Mouse (Mus musculus) brain, embryonic 18.5 days (tissue): ENCODE data around the gene Trappc10.
A peak's percentile ranks its signal among the peaks of the same experiment; 100 is the strongest.

Experiments used
- DNase-seq: peaks from one replicate; pipeline ENCODE4 v3.0.0-alpha.2; 2012; ENCODE audit warnings: low read depth, low spot score

Gene Trappc10

DNA sequence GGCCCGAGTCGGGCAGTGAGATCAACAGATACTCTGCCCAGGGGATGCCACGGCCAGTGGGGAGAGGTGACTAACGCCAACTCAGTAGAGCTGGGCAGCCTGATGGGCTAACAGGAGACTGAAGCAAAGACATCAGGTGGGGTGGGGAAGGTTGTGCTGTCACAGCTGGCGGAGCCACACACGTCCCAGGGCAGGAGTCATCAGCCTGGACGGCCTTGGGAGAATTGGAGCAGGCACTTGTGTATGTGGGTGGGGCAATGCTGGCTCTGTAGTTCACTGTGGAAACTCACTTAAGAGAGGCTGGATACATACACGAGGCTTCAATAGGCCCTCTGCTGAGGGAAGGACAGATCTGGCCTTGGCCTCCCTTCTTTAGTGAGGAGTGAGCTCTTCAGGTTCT, 83.3 kb downstream of the Trappc10 start:
- DNase-seq = no peak

DNA sequence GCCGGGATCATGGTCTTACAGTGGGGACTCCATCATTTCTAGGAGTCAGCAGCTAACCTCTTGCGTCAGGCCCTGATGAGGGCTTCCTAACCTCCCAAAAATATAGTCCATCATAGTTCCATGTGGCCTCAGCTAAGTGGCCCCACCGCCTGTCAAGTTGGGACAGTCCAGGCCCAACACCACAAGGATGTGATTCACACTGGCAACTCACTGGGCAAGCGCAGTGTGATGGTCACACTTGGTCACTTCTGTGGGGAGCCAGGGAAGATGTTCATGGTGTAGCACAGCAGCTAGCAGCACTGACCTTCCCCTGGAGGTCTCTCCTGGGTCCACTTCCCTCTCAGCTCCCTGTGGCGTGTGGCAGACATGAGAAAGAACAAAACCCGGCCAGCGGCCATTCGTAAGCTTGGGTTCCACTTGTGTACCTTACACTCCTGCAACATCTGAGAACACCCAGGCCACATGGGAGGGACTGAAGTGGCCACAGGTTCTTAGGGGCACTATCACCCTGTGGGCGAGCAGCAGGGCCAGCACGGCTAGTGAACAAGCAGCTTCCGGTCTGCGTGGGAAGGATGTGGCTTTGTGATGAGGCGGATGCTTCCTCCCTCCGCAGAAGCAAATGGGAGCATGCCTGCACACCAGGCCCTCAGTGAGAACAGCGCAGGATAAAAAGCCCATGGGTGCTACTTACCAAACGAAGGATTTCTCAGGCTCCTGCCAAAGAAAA, 83.9 kb downstream of the Trappc10 start:
- DNase-seq = no peak

DNA sequence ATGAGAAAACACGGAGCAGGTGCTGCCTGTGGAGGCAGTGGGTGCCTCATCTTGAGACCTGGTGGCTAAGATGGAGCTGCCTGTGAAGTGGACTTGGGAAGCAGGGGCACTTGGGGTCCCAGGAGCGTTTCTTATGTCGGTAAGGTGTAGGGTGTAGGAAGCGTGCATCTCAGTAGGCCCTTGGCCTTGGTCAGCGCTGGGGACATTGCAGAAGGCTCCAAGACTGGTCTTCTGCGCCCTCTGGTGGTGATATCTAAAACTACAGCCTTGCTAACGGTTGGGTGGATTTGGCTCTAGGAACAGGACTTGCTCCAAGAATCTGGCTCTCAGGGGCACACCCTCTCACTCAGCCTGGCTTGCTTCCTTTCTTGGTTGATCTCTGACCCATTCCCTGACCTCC, 84.5 kb downstream of the Trappc10 start:
- peak; percentile 30 for DNase-seq

DNA sequence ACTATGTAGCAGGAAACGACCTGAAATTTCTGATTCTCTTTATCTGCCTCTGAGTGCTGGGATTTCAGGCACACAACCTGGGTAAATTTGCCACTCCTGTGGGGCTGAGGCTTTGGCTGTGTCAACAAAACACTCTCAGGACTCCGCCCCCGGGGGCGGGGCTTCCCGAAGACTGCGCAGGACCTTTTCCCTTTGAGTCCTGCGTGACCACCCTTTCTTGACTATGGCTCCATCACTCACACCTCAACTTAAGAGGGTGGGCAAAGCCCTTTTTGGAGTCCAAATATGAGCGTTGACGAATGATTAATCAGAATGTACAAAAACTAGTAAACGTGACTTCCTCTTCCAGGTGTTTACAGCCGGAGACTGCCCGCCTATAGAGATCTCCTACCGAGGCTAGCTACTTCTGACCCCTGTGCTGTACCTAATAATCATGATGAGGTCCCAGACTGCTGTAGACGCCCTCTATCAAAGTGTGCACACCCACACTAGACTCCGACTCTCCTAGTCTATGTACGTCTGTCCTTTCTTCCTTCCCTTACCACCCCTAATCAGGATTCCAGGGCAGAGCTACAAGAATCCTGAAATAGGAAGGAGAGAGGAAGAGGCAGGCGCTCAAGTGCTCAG, 85.1 kb downstream of the Trappc10 start:
- DNase-seq = no peak

DNA sequence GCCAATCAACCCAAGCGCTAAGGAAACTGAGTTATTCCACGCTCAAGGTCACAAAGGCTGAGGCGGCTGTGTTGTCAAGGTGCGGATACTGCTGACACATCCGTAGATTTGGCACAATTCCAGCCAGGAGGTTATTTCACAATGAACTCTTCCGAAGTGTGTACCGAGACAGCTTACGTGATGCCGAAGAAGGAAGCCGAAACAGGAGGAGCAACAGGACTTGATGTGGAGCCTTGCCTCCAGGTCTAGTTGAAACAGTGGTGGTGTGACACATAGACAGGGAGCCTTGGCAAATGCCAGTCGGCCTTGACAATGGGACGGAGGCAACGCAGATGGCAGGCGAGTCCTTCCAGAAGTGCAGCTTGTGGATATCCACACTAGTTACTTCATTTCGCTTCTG, 86.4 kb downstream of the Trappc10 start:
- no peak for DNase-seq

DNA sequence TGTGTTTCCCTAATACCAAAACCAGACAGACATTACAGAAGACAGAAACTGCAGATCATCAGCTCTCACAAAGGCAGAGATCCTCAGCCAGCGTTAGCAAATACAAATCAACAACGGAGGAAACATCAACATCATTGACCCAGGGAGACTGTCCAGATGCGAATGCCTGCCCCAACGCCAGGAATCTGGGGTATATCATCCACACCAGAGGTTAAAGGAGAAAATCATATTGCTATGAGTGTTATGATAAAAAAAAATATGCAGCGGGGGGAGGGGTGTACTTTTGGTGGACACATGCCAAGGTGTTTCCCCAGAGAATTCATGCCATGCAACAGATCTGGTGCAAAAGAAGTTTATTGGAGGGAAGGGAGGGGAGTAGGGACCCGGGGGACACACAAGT, 87.5 kb downstream of the Trappc10 start:
- DNase-seq = no peak

DNA sequence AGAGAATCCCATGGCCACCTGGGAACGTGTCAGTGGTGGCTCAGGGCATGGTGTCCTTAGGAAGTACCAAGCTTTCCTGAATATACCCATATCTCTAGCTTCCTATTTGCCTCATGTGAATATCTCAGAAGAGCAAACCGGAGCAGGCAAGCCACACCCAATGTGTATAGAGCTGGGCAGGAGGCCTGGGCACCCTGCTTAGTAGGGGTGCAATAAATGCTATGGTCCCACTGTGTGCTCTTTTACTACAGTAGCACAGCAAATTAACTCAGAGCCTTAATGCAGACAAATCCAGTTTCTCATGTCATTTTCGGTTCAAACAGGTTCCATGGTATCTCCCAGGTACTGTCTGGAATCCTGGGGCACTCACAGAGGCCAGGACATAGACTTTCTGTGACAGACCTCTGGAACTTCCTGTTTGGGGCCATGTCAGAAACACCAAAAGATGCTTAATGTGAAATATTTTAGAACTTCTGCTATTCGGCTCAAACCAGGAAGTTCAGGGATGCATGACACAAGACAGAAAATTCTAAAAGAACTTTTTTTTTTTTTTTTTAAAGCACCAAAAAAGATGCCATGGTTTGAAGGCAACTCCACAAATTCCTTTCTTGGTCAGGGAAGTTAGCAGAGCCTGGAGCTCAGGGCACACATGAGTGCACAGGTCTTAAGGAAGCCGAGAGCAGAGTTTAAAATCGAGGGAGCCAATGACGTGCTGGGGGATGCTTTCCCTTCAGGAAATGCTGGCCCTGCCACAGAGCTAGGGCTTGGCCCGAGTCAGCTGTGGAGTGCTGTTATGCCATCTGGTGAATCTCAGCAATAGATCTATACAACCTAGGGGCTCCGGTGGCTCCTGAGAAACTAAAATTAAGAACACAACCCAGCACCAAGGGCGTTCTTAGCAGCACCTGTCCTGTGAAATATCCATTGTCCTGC, 95.3 kb downstream of the Trappc10 start:
- no peak for DNase-seq

DNA sequence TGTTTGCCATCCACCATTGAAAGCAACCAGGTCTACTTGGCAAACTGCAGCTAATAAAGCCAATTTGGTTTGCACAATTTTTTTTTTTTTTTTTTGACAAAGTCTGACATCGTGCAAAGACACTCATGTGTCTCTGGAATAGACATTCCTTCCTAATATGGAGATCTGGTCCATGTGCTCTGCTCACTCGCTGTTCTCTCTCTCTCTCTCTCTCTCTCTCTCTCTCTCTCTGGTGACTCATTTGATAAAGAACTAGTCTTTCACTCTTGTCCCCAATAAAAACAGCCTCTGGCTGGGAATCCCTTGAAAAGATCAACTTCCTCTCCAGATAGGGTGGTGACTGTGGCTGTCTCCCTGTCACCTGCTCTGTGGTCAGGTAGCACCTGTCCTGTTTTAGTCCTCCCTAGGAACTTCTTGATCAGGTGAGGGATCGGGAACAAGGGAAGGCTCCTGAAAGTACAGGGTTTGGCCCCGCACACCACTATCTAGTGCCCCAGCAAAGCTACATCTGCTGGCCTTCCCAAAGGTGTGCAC, 96.5 kb downstream of the Trappc10 start:
- DNase-seq = no peak

DNA sequence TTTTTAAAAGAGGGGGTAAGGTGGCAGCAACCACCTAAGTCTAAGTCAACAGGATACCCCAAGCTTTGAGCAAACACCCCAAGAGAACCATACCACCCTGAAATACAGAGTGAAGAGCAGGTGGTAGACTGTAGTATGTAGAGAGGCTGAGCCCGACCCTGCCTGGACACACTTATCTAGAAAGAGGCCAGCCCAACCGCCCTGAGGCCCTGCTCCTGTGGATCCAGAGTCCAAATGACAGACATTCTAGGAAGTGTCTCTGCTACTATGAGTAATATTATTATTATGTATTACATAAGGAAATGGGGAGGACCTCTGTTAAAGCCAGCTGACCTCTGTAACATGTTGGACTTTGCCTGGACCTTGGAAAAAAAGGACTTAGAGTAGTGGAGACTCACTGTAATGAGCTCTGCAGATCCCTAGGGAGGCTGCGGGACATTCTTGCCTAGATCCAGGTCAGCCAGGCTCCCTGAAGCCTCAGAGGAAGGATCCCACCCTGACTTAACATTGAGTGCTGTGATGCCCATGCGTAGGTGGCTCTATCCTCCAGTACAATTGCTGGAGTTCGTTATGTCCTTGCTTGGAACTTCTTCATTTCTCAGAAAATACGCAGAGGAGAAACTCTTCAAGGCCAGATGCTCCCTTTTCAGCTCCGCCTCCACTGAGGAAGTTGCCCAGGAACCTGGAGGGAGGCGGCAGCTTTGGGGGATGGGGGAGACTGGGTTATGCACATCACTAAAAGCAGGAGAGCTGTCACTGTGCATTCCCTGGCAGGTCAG, 100.5 kb downstream of the Trappc10 start:
- DNase-seq = no peak

DNA sequence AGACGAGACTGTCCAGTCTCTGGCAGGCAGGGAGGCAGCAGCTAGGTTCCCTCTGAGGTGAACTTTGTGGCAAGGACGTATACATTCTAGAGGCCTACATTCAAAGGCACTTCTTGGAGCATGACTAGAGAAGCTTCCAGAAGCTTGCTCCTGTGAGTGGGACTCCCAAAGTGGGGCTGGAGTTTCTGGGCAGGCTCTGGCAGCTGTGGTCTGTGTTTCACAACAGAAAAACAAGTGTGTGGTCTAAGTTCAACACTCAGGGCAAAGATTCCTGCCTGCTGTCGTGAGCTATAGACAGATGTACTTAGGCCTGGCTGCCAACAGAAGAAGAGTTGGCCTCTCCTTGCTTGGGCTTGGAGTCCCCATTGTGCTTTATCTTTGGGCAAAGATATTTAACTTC, 103.6 kb downstream of the Trappc10 start:
- no peak for DNase-seq

DNA sequence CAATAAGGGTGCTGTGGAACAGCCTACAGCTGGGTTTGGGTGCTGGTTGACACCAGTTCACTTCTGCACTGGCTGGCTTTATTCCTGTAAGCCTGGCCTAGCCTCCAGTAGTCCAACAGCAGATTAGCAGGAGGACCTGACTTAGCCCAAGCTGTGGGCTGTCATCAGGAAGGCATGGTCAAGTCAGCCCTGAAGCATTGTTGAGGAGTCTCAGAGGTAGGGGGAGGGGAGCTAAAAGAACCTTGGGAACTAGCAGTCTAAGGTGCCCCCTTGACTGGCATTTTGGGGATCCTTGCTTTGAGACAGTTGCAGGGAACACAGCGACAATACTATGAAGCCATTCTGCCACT, 104.2 kb downstream of the Trappc10 start:
- no peak for DNase-seq

DNA sequence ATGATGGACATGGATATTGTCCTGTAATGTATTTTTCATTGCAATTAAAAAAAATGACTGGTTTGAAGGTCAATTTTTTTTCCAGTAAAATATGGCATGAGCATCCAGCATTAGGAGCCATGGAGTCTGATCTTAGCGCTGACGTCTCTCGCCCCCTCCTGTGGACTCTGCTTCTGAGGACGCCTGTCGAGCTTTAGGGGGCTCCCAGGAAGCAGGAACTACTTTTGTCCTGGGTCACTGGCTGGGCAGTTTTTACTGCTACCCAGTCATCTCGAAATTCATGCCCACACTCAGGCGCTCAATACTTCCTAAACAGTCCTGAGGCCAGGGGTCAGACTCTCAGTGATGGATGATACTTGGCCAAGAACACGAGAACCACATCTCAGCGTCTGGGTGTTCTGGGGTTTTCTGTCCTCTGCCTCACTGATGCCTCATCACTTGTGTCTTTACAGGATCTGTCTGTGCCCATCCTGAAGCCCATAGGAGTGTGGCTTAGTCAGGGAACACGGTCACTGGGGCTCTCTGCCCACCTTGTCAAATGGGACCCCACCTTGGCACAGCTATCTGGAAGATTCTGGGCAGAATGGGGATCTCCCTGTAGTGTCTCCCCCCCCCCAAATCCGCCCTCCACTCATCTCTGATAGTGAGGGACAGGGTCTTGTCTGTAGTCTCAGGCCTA, 104.7 kb downstream of the Trappc10 start:
- DNase-seq = no peak

DNA sequence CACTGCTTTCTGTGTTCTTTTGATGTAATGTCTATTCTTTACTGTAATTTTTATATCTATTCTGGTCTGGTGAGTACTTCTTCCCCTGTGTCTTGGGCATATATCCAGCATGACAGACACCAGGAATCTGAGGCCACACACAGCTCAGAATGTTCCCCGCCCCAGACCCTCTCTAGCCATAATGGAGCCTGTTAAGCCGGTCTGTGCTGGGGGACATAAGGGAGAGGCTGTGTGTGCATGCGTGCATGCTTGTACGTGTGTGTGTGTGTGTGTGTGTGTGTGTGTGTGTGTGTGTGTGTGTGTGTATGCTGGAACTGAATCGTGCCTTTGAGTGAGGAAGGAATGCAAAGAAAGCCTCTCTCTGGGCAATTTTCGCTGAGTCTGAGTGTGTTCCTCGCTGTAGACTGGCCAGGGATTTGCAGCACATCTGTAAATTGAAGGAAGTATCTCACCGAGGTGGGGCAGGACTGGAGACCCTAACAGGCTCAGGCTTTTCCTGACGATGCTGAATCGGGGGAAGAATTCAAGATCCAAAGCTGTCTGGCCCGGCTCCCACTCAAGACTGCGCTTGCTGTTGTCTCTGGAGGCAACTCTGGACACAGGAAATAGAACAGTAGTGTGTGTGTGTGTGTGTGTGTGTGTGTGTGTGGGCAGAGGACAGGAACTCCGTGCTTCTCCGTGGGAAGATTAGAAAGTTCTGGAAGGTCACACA, 105.5 kb downstream of the Trappc10 start:
- no peak for DNase-seq

DNA sequence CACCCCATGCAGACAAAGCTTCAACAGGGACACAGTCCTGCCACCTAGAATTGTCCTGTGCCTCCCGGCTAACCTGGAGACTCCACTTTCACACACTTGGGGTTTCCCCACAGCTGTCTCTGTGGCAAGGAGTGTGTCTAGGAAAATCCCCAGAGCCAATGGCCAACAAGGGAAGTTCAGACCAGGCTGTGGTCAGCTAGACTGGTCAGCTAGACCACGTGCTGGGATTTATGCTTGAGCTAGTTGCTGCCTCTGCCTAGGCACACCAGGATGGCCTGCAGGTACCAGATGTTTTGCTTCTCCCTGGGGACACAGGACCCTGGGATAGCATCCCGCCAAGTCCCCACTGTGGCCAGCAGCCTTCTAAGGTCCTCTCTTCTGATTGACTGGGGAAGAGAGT, 107.2 kb downstream of the Trappc10 start:
- DNase-seq = no peak
